Mouse (Mus musculus) urinary bladder, postnatal 10 days (tissue): Measurements from ENCODE around the gene Dnajc5.

ENCODE experiments used
- DNase-seq: peaks from one replicate; pipeline ENCODE4 v3.0.0; 2022; ENCODE audit warnings: low spot score

Dnajc5 gene

GRCm38 (mm10) chr2:181572921-181573920, 52.9 kb downstream of the Dnajc5 start:
- DNase-seq, result no peak

DNA sequence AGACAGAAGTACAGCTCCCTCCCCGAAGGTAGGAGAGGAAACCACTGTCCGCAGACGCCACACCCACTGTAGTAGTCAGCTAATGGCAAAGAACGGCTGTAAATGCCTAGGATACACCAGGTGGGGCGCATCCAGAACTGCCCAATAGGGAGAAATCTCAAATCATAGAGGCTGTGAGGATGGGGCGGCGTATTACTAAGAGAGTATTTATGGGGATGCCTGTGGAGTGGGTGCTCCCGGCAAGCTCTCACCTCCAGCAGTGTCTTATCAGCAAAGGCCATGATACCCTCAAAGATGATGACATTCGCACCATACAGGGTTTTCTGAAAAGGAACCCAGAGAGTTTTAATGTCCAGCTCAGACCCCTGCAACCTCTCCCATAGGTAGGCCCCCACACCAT, 53.7 kb downstream of the Dnajc5 start:
- DNase-seq, result no peak

DNA sequence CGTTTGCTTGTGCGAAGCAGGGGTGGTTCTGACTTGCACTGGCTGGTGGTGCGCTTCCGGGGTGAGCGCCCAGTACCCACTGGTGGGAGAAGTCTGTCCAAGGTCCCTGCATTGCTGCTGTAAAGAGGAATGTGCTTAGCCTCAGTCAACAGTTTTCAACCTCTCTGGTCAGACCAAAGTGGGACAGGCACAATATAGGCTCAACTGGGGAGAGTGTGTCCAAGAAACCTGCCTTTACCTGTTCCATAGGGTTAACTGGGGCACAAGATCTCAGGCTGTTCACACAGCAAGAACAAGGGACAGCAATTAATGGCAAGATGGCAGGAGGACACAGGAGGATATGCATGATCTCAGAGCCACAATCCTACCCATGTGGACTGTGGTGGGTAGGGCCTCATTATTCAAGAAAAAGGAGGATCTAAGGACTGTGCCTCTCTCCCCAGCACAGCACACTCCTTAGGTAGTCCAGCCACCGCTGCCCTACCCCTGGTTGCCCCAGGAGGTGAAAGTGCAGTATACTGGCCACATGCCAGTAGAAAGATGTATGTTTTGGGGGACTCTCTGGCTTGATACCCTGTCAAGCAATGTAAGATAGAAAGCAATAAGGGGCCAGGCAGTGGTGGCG, 54.7 kb downstream of the Dnajc5 start:
- no peak for DNase-seq

DNA sequence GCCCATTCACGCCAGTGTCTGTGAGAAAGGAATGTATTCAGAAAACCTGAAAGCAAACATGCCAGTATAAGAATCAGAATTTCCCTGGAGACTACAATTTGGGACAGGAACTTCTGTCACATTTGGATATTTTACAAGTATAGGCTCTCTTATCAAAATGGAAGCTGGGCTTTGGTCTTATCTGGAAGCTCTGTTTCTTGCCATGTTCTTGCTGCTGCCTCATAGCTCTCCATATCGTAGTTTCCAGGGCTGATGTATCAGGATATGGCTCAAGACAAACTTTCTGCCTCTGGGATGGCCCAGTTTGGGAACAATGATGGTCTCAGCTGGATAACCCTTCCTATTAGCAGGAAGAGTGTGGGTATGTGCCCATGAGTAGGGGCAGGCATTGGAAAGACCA, 56.3 kb downstream of the Dnajc5 start:
- no peak for DNase-seq

DNA sequence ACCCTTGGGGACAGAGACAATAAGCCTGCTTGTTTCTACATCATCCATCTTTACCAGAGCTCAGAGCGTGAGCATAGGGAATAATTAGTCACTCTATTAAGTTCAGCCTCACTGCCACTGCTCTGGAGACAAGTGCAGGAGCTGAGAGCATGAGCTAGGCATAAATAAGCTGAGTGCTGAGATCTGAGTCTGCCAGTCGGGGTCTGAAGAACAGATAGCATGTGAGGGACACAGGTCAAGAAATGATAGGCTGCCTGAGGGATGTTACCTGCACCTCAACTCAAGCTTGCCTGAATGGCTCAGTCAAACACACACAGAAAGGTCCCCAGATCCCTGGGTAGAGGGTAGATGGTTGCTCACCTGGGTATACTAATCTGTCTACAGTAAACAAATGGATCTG, 56.8 kb downstream of the Dnajc5 start:
- DNase-seq, result no peak

- DNase-seq, result no peak
These were observed 57.8 kb downstream of the Dnajc5 start for GRCm38 (mm10) chr2:181577981-181578581.

DNA sequence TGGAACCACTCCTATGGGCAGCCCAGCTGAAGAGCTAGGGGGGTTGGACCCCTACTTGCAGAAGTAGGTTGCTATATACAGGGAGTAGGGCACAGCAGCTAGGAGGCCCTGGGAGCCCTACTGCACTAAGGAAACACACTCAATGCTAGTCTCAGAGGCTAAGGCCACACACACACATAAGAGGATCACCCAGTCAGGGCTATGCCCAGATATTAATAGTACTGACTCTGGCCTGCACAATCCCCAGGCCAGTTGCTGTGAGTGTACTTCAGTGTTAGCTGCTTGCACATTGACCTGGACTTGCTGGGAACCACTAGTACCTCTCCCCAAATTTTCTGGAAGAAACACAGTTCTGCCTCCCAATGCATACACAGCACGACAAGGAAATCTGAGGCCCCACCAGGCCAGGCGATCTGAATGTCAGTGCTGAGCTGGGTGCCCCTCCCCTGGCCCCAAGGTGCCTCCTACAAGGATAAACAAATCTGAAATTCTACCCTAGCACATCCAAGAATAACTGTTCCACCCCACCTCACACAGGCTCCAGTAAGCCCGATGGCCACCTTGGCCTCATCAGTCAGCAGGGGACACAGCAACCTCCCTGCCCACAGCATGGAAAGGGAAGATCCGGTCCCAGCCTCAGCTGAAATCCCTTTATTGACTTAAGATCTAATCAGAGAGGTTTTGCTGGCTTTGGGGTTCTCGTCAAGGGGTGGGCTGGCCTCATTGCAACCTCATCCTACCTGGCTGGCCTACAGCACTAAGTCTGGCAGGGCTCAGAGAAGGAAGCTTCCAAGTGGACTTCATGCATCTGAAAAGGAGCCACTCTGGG, 58.7 kb downstream of the Dnajc5 start:
- no peak for DNase-seq

- DNase-seq, result no peak
These were observed 59.4 kb downstream of the Dnajc5 start for GRCm38 (mm10) chr2:181579681-181580080.

DNA sequence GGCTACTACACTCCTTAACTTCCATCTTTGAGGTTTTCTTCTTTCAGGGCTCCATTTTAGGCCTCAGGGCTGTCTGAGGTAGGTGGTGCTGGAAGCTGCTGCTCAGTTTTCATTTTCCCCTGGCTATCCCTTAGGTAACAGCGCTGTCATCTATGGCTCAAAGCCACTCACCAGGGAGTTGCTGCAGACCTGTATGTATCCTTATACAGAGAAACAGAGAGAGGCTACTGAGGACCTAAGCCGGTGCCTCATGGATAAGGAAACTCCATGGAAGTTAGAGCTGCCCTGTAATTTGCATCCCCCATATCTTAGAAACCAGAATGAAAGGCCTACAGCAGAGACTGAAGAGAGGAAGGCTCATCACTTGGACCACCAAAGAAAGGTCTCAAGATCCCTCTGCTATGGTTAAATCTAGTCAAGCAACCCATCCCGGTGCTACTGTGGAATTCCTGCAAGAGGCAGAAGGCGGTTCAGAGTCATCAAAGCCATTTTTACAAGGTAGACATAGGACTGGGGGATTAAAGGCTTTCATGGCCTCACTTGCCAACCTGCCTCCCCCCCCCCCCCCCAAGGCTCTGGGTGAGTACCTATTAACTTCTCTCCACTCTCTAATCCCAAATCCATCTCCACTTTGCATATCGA, 60.0 kb downstream of the Dnajc5 start:
- no peak for DNase-seq

DNA sequence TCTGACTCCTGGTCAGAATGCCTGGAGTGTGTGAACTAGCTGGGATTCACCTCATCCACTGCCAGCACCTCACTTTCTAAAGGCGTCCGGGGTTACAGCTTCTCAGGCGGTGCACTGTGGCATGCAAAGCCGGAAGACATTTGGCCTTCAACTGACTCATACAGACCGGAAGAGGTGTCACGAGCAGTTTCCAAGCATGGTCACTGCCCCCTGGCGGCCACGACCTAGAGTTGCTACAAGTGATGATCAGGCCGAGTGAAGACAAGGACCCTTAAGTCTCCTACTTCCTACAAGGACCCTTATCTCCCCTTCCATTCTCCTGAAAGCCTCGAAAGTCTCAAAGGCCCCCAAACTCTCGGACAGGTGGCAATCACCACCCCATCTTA, 60.7 kb downstream of the Dnajc5 start:
- no peak for DNase-seq

DNA sequence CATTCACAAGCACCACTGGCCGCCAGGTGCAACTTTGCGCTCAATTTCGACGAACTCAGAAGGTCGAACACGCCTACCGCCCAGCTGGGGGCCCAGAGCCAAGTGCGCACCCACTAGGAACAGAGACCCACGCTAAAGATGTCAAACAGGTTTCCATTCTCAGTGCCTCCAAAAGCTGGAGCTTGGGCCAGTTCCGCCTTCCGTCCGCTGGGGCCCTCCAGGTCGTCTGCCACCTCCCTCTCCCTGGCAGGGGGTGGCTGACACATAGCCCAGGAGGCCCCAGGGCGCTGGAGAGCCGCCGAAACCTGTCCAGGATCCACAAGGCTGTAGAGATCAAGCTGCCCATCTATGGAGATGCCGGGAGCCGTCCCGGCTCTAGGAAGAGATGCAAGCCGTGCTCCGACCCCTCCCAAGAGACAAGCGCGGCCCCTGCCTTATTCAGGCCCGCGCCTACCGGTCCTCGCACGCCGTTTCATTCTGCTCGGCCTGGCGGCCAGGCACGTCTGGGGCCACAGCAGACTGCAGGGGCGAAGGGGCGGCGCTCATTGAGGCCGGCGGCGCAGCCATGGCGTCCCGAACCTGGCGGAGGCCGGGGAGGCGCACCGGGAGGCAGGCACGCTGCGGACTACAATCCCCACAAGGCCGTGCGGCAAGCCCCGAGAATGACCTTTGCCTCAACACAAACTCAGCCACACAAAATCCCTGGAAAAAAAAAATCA, 61.3 kb downstream of the Dnajc5 start:
- no peak for DNase-seq

DNA sequence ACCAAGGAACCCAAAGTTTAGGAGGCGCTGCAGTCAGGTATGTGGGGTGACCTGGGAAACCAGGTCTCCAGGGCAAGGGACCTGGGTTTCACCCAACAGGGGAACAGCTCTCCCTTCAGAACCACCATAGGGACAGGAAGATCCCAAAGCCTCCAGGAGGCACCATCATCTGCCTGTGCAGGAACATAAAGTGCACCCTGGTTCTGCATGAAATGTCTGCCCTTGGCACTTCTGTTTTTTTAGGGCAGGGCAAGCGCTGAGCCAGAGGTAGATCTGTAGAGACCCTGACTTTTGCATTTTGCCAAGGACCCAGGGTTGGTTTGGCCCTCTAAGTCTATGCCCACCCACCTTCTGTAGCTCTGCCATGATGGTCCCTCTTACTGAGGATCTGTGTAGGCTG, 62.1 kb downstream of the Dnajc5 start:
- DNase-seq, result no peak

DNA sequence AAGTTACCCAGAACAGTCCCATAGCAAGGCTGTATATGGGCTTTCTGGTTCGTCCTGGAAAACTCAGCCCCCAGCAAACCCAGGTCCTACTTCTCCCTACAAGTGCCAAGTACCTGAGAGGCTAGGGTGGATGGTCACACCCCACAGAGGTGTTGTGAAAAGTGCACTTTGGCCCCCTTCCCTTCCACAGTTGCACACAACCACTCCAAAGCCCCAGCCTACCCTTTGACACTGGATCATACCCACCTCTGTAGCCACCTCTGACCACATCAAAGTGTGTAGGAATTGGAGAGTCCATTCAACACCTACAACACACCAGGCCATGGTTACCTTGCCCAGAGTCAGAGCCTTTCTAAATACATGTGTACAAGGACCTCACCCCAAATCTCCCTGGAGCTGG, 62.7 kb downstream of the Dnajc5 start:
- DNase-seq, result no peak

GRCm38 (mm10) chr2:181583460-181584257, 63.4 kb downstream of the Dnajc5 start:
- no peak for DNase-seq

DNA sequence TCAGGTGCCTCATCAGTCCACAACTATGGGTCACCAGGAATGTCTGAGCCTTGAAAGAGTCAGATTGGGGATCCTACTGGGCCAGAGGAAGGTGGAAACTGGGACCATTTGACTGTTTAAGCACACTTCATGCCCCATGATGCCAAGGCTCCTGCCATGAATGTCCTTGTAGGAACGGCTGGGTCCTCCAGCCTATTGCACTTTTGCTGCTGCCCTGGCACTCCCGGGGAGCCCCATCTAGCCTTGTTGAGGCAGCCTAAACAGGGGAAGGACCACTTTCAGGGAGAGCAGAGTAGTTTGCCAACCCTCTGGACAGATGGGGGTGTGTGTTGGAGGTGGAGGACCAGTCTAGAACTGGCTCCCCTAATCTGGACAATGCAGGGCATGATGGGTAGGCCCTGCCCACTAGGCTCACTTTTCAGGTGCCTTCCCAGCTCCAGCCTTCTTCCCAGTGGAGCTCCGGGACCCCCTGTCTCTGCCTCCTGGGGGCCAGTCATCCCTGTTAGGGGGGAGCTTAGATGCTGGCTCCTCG, 64.2 kb downstream of the Dnajc5 start, which contains the start of gene Uckl1:
Uckl1 (minus strand) TSS at position 482 of the 532 bp plus-strand sequence.
- DNase-seq, result no peak

DNA sequence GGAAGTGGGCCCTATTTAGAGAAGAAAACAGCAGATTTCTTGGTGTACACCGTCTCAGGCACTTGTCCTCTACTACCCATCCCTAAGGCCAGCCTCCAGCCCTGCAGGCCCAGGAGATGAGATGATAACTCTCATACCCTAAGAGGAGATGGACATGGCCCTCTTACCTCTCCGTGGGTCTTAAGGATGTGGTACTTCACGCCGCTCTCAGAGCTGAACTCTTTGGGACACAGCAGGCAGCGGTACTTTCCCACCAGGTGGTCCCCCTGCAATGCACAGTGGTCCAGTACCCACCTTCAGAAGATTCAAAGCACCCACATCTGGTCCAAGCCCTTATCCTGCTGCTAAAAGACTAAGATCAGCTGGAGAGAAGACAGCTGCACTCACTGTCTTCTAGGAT, 65.2 kb downstream of the Dnajc5 start:
- no peak for DNase-seq

DNA sequence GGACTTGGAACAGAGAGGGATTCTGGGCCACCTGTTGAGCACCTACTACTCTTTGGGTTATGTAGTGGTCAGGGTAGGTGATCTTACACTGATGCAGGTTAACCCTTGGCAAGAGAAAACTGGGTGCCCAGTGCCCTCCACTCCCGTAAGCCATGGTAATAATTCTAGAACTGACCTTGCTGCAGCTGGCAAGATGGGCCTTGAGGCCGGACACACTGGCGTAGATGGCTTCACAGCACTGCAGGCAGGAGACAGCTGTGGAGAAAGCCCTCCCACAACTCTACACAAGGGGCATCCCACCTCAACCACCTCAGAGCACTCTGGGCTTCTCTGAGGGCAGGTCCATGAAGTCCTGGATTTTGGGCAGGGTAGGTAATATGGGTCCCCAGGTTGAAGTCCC, 65.8 kb downstream of the Dnajc5 start:
- DNase-seq, result no peak

GRCm38 (mm10) chr2:181587796-181588195, 67.5 kb downstream of the Dnajc5 start:
- DNase-seq, result no peak

GRCm38 (mm10) chr2:181588229-181588780, 68.0 kb downstream of the Dnajc5 start:
- no peak for DNase-seq
